Mouse (Mus musculus) liver, postnatal 0 days (tissue): ENCODE results near the gene Ppp3r2.

Experiments
- CTCF ChIP-seq: sonication (generic); IDR thresholded peaks from 2 replicates; pipeline ENCODE4 v1.5.1; 2016; ENCODE audit warnings: antibody characterized with exemption, low read depth
- EP300 ChIP-seq: IDR thresholded peaks from 2 replicates; pipeline ENCODE4 v1.6.1; 2016; ENCODE audit warnings: antibody characterized with exemption, low read depth, mild to moderate bottlenecking

DNA sequence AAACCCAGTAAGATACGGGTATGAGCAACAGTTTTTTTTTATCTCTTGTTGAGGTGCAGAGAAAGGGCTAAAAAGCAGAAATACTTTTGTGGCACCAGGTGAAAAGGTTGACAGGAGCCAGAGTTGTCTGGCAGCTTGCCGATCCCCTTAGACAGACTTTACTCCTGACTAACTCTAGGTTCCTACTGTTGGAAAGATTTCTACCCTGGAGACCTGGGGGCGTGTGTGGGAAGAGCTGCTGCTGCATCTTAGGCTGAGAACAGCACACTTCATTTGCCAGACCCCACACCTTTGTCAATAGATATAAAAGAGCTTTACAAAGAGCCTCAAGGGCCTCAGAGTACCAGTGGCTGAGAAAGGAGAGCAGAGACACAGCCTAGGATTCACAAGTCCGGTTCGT, 17.0 kb downstream of the Ppp3r2 start:
- TF ChIP-seq CTCF, result no peak
- TF ChIP-seq EP300, result no peak
